Comparison of ENCODE assay signal across 8 mouse cellular contexts in genomic region chr12:30583586-30584355, GRCm38 (mm10). TPM values are rescaled to one million over a fixed set of nuclear protein-coding genes. Genes with fewer than 3 reads are reported as not detected.
DNase-seq lines count a peak whose midpoint lies in the region; ATAC-seq and TF ChIP-seq lines count a peak whose summit lies in the region.

No protein-coding gene starts in this region.

- DNase-seq in cerebellum, adult 11 months, result no peak
- no peak for DNase-seq in lung, adult 18-20 months
- DNase-seq in left cerebral cortex, postnatal 14 days (ENCODE audit: low spot score in 2 of 2), result no peak

- H3K36me3 ChIP-seq in lung, embryonic 15.5 days, result peaks cover 16% of the 10 kb centered on the region; the same call in 1 of the 2 replicates
- H3K36me3 ChIP-seq in limb, embryonic 12.5 days, result peaks cover 15% of the 10 kb centered on the region
- H3K36me3 ChIP-seq in small intestine, adult 2 months (ENCODE audit: control insufficient read depth, insufficient read depth, low read length), result peaks cover 15% of the 10 kb centered on the region

- ATAC-seq in cerebellum, adult (ENCODE audit: insufficient number of reproducible peaks, low FRiP score, low TSS enrichment), result peak; percentile 37; the same call in 1 of the 2 replicates
- peak; percentile 40; the same call in 1 of the 2 replicates for ATAC-seq in lung, embryonic 15.5 days (ENCODE audit: borderline replicate concordance, extremely low read depth, low FRiP score, low TSS enrichment)
- ATAC-seq in erythroblast, adult 5-6 weeks (replicated peaks; ENCODE audit: low FRiP score, poor library complexity, severe bottlenecking), result peak; percentile 43
- ATAC-seq in limb, embryonic 12.5 days (ENCODE audit: insufficient number of reproducible peaks, insufficient read depth, low FRiP score, low TSS enrichment, low read depth), result peak; percentile 44

- peak overlapping the region; percentile 68 for H3K9ac ChIP-seq in lung, embryonic 15.5 days
- H3K9ac ChIP-seq in limb, embryonic 12.5 days (replicated peaks), result peak overlapping the region; percentile 86

- no peak for TF ChIP-seq POLR2A in small intestine, adult 2 months (IDR thresholded peaks at IDR 0.05; ENCODE audit: low read depth, low read length)

- intact Hi-C loops in left cerebral cortex, postnatal 14 days (cut with DNase I), result loop anchor here (10.0 kb wide), 1 partner anchor 669 kb away; no protein-coding TSS in a partner anchor

- H3K4me1 ChIP-seq in lung, embryonic 15.5 days, result peaks cover 5% of the 10 kb centered on the region; the same call in 1 of the 2 replicates
- H3K4me1 ChIP-seq in limb, embryonic 12.5 days (replicated peaks), result peaks cover 11% of the 10 kb centered on the region
- peaks cover 3% of the 10 kb centered on the region; the same call in 1 of the 2 replicates for H3K4me1 ChIP-seq in small intestine, adult 2 months (ENCODE audit: control insufficient read depth, insufficient read depth, insufficient read length, low read length)

- peak overlapping the region; percentile 88 for H3K4me2 ChIP-seq in lung, embryonic 15.5 days
- peak overlapping the region; percentile 87 for H3K4me2 ChIP-seq in limb, embryonic 12.5 days

- TF ChIP-seq CTCF in small intestine, adult 2 months (IDR thresholded peaks at IDR 0.05; ENCODE audit: extremely low read depth, insufficient read length, insufficient replicate concordance, low read depth, low read length), result no peak

- no peaks in the 10 kb centered on the region for H3K27me3 ChIP-seq in lung, embryonic 15.5 days
- H3K27me3 ChIP-seq in limb, embryonic 12.5 days, result peaks cover 8% of the 10 kb centered on the region; the same call in 1 of the 2 replicates
- no peaks in the 10 kb centered on the region for H3K27me3 ChIP-seq in small intestine, adult 2 months (ENCODE audit: control insufficient read depth, insufficient read depth, low read length)

- peak overlapping the region; percentile 91 for H3K27ac ChIP-seq in lung, embryonic 15.5 days
- no peak overlapping the region for H3K27ac ChIP-seq in limb, embryonic 12.5 days
- H3K27ac ChIP-seq in small intestine, adult 2 months (ENCODE audit: insufficient read depth, low read depth, low read length), result peak overlapping the region; percentile 41

- 12% methylated on average over 12 of the region's 12 CpGs for WGBS in lung, embryonic 15.5 days
- WGBS in limb, embryonic 12.5 days, result 15% methylated on average over 12 of the region's 12 CpGs
- WGBS in small intestine, adult 2 months, result 13% methylated on average over 12 of the region's 12 CpGs

- peak overlapping the region; percentile 72 for H3K4me3 ChIP-seq in lung, embryonic 15.5 days
- peak overlapping the region; percentile 64 for H3K4me3 ChIP-seq in limb, embryonic 12.5 days (replicated peaks)
- H3K4me3 ChIP-seq in small intestine, adult 2 months (ENCODE audit: low read depth, low read length), result peak overlapping the region; percentile 91

- no peaks in the 10 kb centered on the region for H3K9me3 ChIP-seq in lung, embryonic 15.5 days
- H3K9me3 ChIP-seq in limb, embryonic 12.5 days, result no peaks in the 10 kb centered on the region

RNA-seq across cellular contexts. Expression of gene Tmem18, which starts 0.5 kb away (rescaled TPM):
- polyA plus RNA-seq in lung, embryonic 15.5 days (2015; fragmentation: Nextera tagmentation; extraction: Ambion mirVana), result 30.8 and 32.4 TPM in 2 replicates
- 4.2 and 6.7 TPM in 2 replicates for total RNA-seq in erythroblast, adult 5-6 weeks (2015; ENCODE audit: low replicate concordance)
- total RNA-seq in erythroblast, adult 5-6 weeks (2017; ENCODE audit: low replicate concordance), result 4.2 and 5.2 TPM in 2 replicates
- 29.3 and 30.3 TPM in 2 replicates for polyA plus RNA-seq in limb, embryonic 12.5 days (2016; fragmentation: Nextera tagmentation; extraction: Ambion mirVana)
- 4.1 and 5.1 TPM in 2 replicates for polyA plus RNA-seq in small intestine, adult 2 months (2012; rRNA removed)
- total RNA-seq in left cerebral cortex, postnatal 14 days (2021), result 10 to 100 TPM; 42.3 to 44.9 TPM
